In genomic region chr11:25664562-25665104, GRCm38 (mm10) we compare ENCODE assay signal across 24 mouse cellular contexts.
DNase-seq lines count a peak whose midpoint lies in the region; ATAC-seq and TF ChIP-seq lines count a peak whose summit lies in the region.
"Had no signal": no experiment of that assay in that cellular context is flagged by ENCODE, and none has a peak within 500 bp of the region (broad histone marks: within the 10 kb centered on the region; RNA-seq: fewer than 3 reads in every experiment).

No protein-coding gene starts in this region.

- WGBS in forebrain, embryonic 14.5 days = 37% methylated on average over 3 of the region's 3 CpGs
- 47% methylated on average over 3 of the region's 3 CpGs for WGBS in forebrain, postnatal 0 days
- WGBS in hindbrain, embryonic 13.5 days = 51% methylated on average over 3 of the region's 3 CpGs
- WGBS in hindbrain, embryonic 14.5 days = 57% methylated on average over 3 of the region's 3 CpGs
- WGBS in midbrain, embryonic 13.5 days = 34% methylated on average over 3 of the region's 3 CpGs
- 73% methylated on average over 3 of the region's 3 CpGs for WGBS in midbrain, embryonic 10.5 days
- 41% methylated on average over 3 of the region's 3 CpGs for WGBS in forebrain, embryonic 16.5 days

- H3K27ac ChIP-seq in forebrain, embryonic 14.5 days (ENCODE audit: low read depth, low read length) = no peak overlapping the region
- H3K27ac ChIP-seq in forebrain, postnatal 0 days (ENCODE audit: low read depth, low read length) = no peak overlapping the region
- 0 out of 2 replicates have a peak overlapping the region, but pooled peaks have one; percentile 0 for H3K27ac ChIP-seq in hindbrain, embryonic 13.5 days
- no peak overlapping the region for H3K27ac ChIP-seq in hindbrain, embryonic 14.5 days
- H3K27ac ChIP-seq in midbrain, embryonic 13.5 days = peak overlapping the region; percentile 16
- H3K27ac ChIP-seq in midbrain, embryonic 10.5 days (replicated peaks) = no peak overlapping the region
- peak overlapping the region; percentile 37 for H3K27ac ChIP-seq in forebrain, embryonic 16.5 days (ENCODE audit: low read length)
- H3K27ac ChIP-seq: embryonic facial prominence, embryonic 10.5 days; embryonic facial prominence, embryonic 13.5 days; gastrocnemius, adult 2 months had no signal

- no peak for TF ChIP-seq CTCF in forebrain, postnatal 0 days (IDR thresholded peaks at IDR 0.05; ENCODE audit: low read depth)

- H3K9me3 ChIP-seq in forebrain, embryonic 14.5 days (replicated peaks; ENCODE audit: control insufficient read depth, low read length) = no peaks in the 10 kb centered on the region
- no peaks in the 10 kb centered on the region for H3K9me3 ChIP-seq in forebrain, postnatal 0 days (ENCODE audit: low read length)
- no peaks in the 10 kb centered on the region for H3K9me3 ChIP-seq in hindbrain, embryonic 13.5 days
- no peaks in the 10 kb centered on the region for H3K9me3 ChIP-seq in hindbrain, embryonic 14.5 days (ENCODE audit: control insufficient read depth, low read length)
- H3K9me3 ChIP-seq in midbrain, embryonic 13.5 days = no peaks in the 10 kb centered on the region
- H3K9me3 ChIP-seq in midbrain, embryonic 10.5 days (replicated peaks) = no peaks in the 10 kb centered on the region
- no peaks in the 10 kb centered on the region for H3K9me3 ChIP-seq in forebrain, embryonic 16.5 days (ENCODE audit: control insufficient read depth, low read length)
- H3K9me3 ChIP-seq: embryonic facial prominence, embryonic 10.5 days; embryonic facial prominence, embryonic 13.5 days had no signal

- H3K4me1 ChIP-seq in forebrain, embryonic 14.5 days (ENCODE audit: control insufficient read depth, insufficient read depth, low read length) = no peaks in the 10 kb centered on the region
- no peaks in the 10 kb centered on the region for H3K4me1 ChIP-seq in forebrain, postnatal 0 days (ENCODE audit: insufficient read depth)
- H3K4me1 ChIP-seq in hindbrain, embryonic 13.5 days (replicated peaks) = no peaks in the 10 kb centered on the region
- H3K4me1 ChIP-seq in hindbrain, embryonic 14.5 days (replicated peaks; ENCODE audit: control insufficient read depth, insufficient read depth, low read length) = 0 out of 2 replicates have a peak, but pooled peaks cover 4% of the 10 kb centered on the region
- peaks cover 7% of the 10 kb centered on the region for H3K4me1 ChIP-seq in midbrain, embryonic 13.5 days (replicated peaks)
- H3K4me1 ChIP-seq in midbrain, embryonic 10.5 days = peaks cover 13% of the 10 kb centered on the region
- peaks cover 4% of the 10 kb centered on the region for H3K4me1 ChIP-seq in forebrain, embryonic 16.5 days (replicated peaks; ENCODE audit: control insufficient read depth, insufficient read depth, low read length)
- H3K4me1 ChIP-seq: embryonic facial prominence, embryonic 13.5 days had no signal

- no peaks in the 10 kb centered on the region for H3K36me3 ChIP-seq in forebrain, embryonic 14.5 days (ENCODE audit: control insufficient read depth, insufficient read depth, low read length)
- H3K36me3 ChIP-seq in forebrain, postnatal 0 days (ENCODE audit: insufficient read depth) = no peaks in the 10 kb centered on the region
- no peaks in the 10 kb centered on the region for H3K36me3 ChIP-seq in hindbrain, embryonic 13.5 days
- no peaks in the 10 kb centered on the region for H3K36me3 ChIP-seq in hindbrain, embryonic 14.5 days (replicated peaks; ENCODE audit: control insufficient read depth, insufficient read depth)
- H3K36me3 ChIP-seq in midbrain, embryonic 13.5 days = no peaks in the 10 kb centered on the region
- no peaks in the 10 kb centered on the region for H3K36me3 ChIP-seq in midbrain, embryonic 10.5 days
- H3K36me3 ChIP-seq in forebrain, embryonic 16.5 days (ENCODE audit: control insufficient read depth, insufficient read depth) = no peaks in the 10 kb centered on the region
- H3K36me3 ChIP-seq: embryonic facial prominence, embryonic 10.5 days; embryonic facial prominence, embryonic 13.5 days had no signal

- ATAC-seq in forebrain, embryonic 14.5 days = peak; percentile 32
- no peak for ATAC-seq in forebrain, postnatal 0 days
- no peak for ATAC-seq in hindbrain, embryonic 13.5 days (ENCODE audit: low FRiP score)
- no peak for ATAC-seq in hindbrain, embryonic 14.5 days (ENCODE audit: low FRiP score)
- ATAC-seq in midbrain, embryonic 13.5 days = peak; percentile 55
- peak; percentile 36; the same call in 1 of the 2 replicates for ATAC-seq in forebrain, embryonic 16.5 days
- ATAC-seq: CD4-positive, CD25-positive, alpha-beta regulatory T cell, adult 4 months; intestine, postnatal 0 days had no signal

- H3K4me2 ChIP-seq in forebrain, embryonic 14.5 days (ENCODE audit: low read length) = no peak overlapping the region
- H3K4me2 ChIP-seq in forebrain, postnatal 0 days (ENCODE audit: low read depth) = no peak overlapping the region
- no peak overlapping the region for H3K4me2 ChIP-seq in hindbrain, embryonic 13.5 days
- no peak overlapping the region for H3K4me2 ChIP-seq in hindbrain, embryonic 14.5 days (replicated peaks)
- H3K4me2 ChIP-seq in midbrain, embryonic 13.5 days (replicated peaks) = no peak overlapping the region
- H3K4me2 ChIP-seq in forebrain, embryonic 16.5 days (ENCODE audit: low read length) = no peak overlapping the region
- H3K4me2 ChIP-seq: embryonic facial prominence, embryonic 13.5 days; heart, embryonic 11.5 days had no signal

- no peak for DNase-seq in forebrain, embryonic 14.5 days (ENCODE audit: low spot score)
- DNase-seq in forebrain, postnatal 0 days = no peak
- DNase-seq in hindbrain, embryonic 14.5 days (ENCODE audit: low spot score) = no peak
- DNase-seq in midbrain, embryonic 10.5 days (ENCODE audit: low spot score) = no peak
- no peak for DNase-seq in layer of hippocampus, postnatal 14 days (ENCODE audit: low spot score in 2 of 2)
- DNase-seq: adrenal gland, adult 2 months; adrenal gland, postnatal 14 days; cerebellum, adult 11-12 months; cerebellum, adult 8-10 months; cerebellum, postnatal 10 days; cerebellum, postnatal 36 days; embryo, embryonic 11 days; gastrocnemius, adult 2 months; gastrocnemius, postnatal 14 days; heart, adult 11 months had no signal

- H3K4me3 ChIP-seq in forebrain, embryonic 14.5 days (ENCODE audit: low read depth, low read length) = no peak overlapping the region
- H3K4me3 ChIP-seq in forebrain, postnatal 0 days (ENCODE audit: low read depth, low read length) = no peak overlapping the region
- no peak overlapping the region for H3K4me3 ChIP-seq in hindbrain, embryonic 13.5 days
- no peak overlapping the region for H3K4me3 ChIP-seq in hindbrain, embryonic 14.5 days (replicated peaks; ENCODE audit: low read length)
- no peak overlapping the region for H3K4me3 ChIP-seq in midbrain, embryonic 13.5 days (replicated peaks)
- no peak overlapping the region for H3K4me3 ChIP-seq in midbrain, embryonic 10.5 days
- no peak overlapping the region for H3K4me3 ChIP-seq in forebrain, embryonic 16.5 days (replicated peaks; ENCODE audit: low read length)
- H3K4me3 ChIP-seq: embryonic facial prominence, embryonic 10.5 days; embryonic facial prominence, embryonic 13.5 days; erythroblast, embryonic 14.5 days; gastrocnemius, adult 2 months had no signal

- no peaks in the 10 kb centered on the region for H3K27me3 ChIP-seq in forebrain, embryonic 14.5 days (replicated peaks; ENCODE audit: control insufficient read depth, insufficient read depth, low read length)
- no peaks in the 10 kb centered on the region for H3K27me3 ChIP-seq in forebrain, postnatal 0 days (ENCODE audit: insufficient read depth, low read length)
- no peaks in the 10 kb centered on the region for H3K27me3 ChIP-seq in hindbrain, embryonic 13.5 days
- H3K27me3 ChIP-seq in hindbrain, embryonic 14.5 days (ENCODE audit: control insufficient read depth, insufficient read depth, low read length) = no peaks in the 10 kb centered on the region
- no peaks in the 10 kb centered on the region for H3K27me3 ChIP-seq in midbrain, embryonic 13.5 days
- no peaks in the 10 kb centered on the region for H3K27me3 ChIP-seq in midbrain, embryonic 10.5 days (ENCODE audit: low read depth, poor library complexity, severe bottlenecking)
- H3K27me3 ChIP-seq in forebrain, embryonic 16.5 days (replicated peaks; ENCODE audit: control insufficient read depth, insufficient read depth, low read length) = no peaks in the 10 kb centered on the region
- H3K27me3 ChIP-seq: embryonic facial prominence, embryonic 13.5 days had no signal

- no peak overlapping the region for H3K9ac ChIP-seq in forebrain, embryonic 14.5 days (ENCODE audit: low read length)
- no peak overlapping the region for H3K9ac ChIP-seq in forebrain, postnatal 0 days
- no peak overlapping the region for H3K9ac ChIP-seq in hindbrain, embryonic 13.5 days
- no peak overlapping the region for H3K9ac ChIP-seq in hindbrain, embryonic 14.5 days
- H3K9ac ChIP-seq in midbrain, embryonic 13.5 days (replicated peaks) = no peak overlapping the region
- H3K9ac ChIP-seq in forebrain, embryonic 16.5 days (replicated peaks; ENCODE audit: low read depth, low read length) = no peak overlapping the region
- H3K9ac ChIP-seq: embryonic facial prominence, embryonic 13.5 days had no signal

Comparison
In these comparisons a context has a peak if more than half of its experiments do, and no peak if none do; other contexts are left out.
1. ATAC-seq: peak in forebrain, embryonic 14.5 days (single experiment), midbrain, embryonic 13.5 days (single experiment) and forebrain, embryonic 16.5 days (single experiment); none in forebrain, postnatal 0 days (single experiment), hindbrain, embryonic 13.5 days (single experiment) and hindbrain, embryonic 14.5 days (single experiment).
2. H3K27ac ChIP-seq: peak in hindbrain, embryonic 13.5 days (single experiment), midbrain, embryonic 13.5 days (single experiment) and forebrain, embryonic 16.5 days (single experiment); none in forebrain, embryonic 14.5 days (single experiment), forebrain, postnatal 0 days (single experiment), hindbrain, embryonic 14.5 days (single experiment) and midbrain, embryonic 10.5 days (single experiment).